Mouse (Mus musculus) brain, embryonic 18.5 days (tissue): ENCODE data around the gene Phf21a.
A peak's percentile ranks its signal among the peaks of the same experiment; 100 is the strongest.

Experiments used
- DNase-seq: peaks from one replicate; pipeline ENCODE4 v3.0.0-alpha.2; 2012; ENCODE audit warnings: low read depth, low spot score

Phf21a gene

GRCm38 (mm10) chr2:92360186-92360823 is 267.4 kb downstream of the Phf21a start:
- no peak for DNase-seq

DNA sequence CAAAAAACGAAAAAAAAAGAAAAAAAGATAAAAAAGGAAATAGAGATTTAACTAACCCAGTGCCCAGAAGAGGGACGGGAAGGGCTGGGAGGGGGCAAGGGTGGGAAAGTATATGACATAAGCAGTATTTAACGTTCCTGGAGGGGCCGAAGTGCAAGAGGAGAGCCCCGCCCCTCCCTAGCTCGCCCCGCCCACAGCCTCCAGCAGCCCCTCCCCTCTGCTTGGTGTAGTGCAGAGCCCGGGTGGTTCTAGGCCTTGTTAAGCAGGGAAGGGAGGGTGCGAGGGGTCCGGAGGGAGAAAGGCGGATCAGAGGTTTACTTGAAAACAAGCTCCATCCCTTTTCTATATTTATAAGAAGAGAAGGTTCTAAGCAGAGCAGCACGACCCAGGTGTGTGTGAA is 268.0 kb downstream of the Phf21a start:
- no peak for DNase-seq

DNA sequence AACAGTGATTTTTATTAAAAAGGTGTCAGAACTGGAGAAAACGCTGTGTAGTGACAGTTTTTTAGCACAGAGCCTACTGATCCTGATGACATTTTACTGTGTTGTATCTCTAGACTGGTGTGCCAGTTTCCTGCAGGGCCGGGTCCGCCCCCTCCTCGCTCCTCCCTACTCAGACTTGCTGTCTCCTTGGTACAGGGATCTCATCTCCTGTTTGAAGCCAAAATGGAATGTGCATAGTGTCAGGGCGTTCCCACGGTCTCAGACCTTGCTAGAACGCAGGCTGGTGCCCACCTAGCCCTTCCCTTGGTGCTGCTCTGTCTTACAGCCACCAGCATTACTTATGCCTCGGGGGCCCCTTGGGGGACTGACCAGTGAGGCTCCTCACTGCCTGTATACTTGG is 268.9 kb downstream of the Phf21a start:
- no peak for DNase-seq

- DNase-seq = no peak
These were observed 269.8 kb downstream of the Phf21a start for GRCm38 (mm10) chr2:92362571-92363228.

GRCm38 (mm10) chr2:92364086-92364485 is 271.2 kb downstream of the Phf21a start:
- no peak for DNase-seq

- no peak for DNase-seq
These were observed 272.7 kb downstream of the Phf21a start for GRCm38 (mm10) chr2:92365568-92365967.

DNA sequence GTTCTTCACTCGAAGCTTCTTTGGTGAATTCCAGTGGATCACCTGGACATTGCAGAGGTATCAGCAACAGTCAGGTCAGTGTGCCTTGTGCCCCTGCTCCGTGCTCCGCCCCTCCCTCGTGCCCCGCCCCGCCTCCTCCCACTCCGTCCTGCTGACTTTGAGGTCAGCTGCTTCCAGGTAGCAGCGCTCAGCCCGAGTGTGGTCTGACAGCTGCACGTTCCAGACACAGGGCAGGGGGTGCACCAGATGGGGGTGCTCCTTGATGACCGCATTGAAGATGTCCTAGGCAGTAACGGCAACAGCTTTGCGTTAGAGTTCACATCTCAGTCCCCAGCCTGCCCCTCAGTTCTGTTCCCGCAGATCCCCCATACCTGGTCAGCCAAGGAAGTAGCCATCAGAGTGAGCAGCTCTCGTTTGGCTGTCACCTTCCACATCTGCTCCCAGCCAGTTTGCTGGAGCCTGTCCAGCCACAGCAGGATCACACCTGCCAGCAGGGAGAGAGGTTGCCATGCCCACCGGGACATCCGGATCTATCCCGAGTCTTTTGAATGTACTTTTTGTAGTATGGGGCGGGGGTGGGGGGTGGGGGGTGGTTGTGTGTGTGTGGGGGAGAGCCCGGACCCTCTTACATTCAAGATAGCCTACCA is 274.6 kb downstream of the Phf21a start:
- DNase-seq = no peak

DNA sequence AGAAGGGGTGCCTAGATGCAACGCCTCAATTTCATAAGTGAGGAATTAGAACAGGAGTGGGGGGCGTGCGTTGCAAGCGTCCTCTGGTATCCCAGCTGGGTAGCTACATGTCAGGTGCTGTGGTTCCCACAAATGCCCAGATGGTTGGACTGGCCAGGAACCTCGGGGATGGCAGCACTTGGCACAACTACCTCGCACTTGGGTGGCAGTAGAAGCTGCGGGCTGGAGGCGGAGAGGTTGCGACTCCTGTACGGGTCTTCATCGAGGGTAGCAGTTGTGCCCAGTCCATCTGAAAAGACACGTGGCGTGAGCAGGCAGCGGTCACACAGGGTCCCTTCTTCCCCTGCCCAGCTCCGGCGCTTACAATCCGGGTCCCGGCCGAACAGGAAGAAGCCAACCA is 277.5 kb downstream of the Phf21a start:
- DNase-seq = no peak

GRCm38 (mm10) chr2:92370821-92371805 is 278.2 kb downstream of the Phf21a start:
- DNase-seq = no peak

DNA sequence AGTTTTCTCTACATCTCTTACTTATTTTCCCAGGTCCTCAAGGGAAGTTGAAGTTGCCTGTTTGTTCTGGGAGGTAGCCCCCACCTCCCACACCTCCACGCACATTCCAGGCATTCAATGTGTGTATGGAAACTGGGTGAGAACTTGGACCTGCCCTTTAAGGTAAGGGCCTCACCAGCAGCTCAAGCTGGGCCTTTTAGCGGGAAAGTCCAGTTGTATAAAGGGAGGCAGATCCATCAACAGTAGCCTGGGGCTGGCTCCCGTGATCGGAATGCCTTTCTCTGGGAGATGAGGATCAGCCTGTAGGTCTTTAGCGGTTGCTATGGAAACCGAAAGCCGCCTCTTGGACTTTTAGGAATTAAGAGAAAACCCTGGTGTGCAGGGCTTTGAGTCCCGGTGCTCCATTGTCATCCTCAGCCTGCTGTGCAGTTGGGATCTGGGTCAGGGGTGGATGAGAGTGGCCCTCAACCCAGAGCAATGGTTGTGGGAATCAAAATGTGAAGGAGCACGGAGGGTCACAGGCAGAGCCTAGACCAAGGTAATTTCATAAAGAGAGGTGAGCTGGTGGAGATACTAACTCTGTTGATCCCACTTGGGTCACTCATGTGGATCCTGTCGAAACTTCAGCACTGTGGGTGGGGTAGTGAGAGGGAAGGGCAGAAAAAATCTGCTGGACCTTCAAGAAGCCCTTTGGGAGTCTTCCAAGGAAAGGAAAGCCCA is 279.2 kb downstream of the Phf21a start:
- DNase-seq = no peak

DNA sequence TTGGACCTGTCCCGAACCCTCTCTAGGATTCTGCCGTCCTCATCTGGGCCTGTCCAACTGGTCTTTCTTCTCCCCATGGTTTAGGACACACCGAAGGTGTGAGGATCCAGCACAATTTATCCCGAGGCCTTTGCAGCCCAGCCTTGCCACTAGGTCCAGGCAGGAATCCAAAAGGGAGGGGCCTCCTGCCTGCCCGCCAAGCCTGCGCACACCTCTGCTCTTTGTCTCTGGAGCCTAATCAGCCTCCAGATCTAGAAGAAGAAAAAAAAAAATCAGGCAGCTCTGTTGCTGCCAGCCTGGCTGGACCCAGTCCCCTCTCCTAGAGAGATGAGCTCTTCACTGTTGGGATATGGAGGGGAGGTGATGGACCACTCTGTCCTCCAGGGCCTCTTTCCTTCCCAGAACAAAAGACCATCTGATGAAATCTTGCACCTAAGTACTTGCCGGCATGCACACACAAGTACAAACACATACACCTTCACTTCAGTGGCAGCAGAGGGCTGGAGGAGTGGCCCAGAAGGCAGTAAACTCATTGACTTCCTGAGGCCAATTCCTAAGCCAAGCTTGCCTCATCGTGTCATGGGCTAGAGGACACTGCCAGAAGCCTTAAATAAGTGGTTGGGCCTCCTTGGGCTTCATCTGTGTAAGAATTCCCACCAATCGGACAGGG is 280.0 kb downstream of the Phf21a start:
- DNase-seq = no peak

GRCm38 (mm10) chr2:92373437-92373813 is 280.5 kb downstream of the Phf21a start:
- DNase-seq = no peak

DNA sequence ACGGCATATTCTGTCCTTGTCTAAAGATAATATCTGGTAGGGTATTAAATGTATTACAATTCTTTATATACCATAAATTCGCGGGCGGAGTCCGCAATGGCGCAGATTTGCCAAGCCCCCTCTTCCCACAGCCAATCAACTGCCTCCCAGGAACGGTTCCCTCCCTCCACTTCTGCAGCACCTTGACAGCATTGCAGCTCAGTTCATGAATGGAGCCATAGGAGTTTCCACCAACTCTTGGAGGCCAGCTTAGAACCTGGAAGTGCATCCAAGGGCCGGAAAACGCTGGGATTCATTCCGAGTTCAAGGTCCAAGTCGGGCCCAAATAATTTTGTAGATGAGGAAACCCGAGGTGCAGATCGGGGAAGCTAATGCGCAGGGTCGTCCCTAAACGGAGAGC is 281.6 kb downstream of the Phf21a start, which contains the start of the genes Pex16 and Large2:
Gene Pex16, plus strand, starts transcription at position 163 of the 400 bp plus-strand sequence.
Gene Large2, minus strand, starts transcription at position 356 of the 400 bp plus-strand sequence.
- peak; percentile 47 for DNase-seq

- DNase-seq = peak; percentile 98
These were observed 282.2 kb downstream of the Phf21a start for GRCm38 (mm10) chr2:92375099-92375623.

DNA sequence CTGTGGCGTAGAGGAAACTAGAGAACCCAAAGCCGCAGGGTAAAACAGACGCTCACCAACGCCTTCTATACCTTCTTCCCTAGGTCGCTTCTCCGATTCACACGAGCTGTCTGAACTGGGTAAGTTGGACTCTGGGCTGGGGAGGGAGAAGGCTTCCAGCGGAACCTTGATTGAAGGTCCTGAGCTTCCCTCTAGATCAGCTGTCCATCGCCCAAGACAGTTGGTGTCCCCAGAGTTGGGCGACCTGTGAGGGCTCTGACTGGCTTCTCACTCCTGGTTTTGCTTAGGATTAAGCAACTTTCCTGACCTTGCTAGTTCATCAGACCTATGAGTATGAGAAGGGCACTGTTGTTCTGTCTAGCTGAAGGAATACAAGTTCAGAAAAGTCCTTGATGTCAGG is 282.9 kb downstream of the Phf21a start:
- no peak for DNase-seq

- DNase-seq = no peak
These were observed 283.4 kb downstream of the Phf21a start for GRCm38 (mm10) chr2:92376300-92376699.

GRCm38 (mm10) chr2:92377320-92377719 is 284.4 kb downstream of the Phf21a start:
- no peak for DNase-seq

DNA sequence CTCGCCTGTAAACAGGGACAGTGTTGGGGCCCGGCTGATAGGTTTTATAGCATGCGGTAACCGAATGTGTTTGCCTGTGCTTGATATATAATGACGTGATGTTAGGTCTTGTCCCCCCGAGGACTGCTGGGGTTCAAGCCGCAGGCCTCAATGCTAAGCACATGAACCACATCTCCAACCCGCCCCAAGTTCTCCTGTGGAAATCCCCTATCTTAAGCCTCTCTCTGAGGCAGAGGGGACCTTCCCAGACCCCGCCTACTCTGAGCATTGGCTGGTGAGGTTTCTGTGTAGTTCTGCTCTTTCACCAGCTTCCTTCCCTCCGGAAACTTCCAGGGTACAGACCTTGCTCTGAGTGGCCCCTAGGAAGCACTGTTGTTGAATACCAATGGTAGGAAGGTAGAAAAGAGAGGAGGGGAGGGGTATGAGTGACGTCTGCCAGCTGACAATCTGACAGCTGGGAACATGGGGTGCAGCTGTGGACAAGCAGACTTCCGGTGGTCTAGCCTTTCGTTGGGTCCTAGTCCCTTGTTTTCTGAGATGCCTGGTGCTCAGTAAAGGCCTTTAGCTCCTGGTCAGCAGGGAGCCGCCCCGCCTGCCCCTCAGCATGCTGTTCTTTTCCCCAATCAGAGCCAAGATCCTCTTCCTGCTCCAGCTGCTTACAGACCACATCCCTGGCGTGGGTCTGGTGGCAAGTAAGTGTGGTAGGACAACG is 287.0 kb downstream of the Phf21a start:
- no peak for DNase-seq

DNA sequence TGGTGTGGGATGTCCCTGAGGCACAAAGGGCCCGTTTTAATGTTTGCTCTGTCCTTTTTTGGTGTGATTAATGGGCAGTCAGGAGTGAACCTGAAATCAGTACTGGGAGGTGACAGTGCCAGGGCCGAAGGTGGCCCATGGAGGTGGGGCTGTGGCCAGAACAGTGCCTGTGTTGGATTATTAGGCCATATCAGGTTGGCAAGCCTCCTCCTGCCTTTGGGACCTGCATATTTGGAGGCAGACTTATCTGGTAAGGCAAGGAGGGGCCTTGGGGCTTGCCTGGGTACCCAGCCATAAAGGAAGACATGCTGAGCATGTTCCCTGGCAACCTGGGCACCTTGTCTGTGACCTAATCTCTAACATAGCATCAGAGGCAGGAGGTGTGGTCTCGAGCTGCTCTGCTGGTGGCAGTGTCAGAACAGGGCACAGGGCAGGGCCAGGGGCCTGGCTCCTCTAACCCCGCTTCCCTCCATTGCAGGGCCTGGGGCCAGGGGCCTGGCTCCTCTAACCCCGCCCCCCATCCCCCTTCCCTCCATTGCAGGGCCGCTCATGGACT is 287.7 kb downstream of the Phf21a start:
- DNase-seq = no peak
